ENCODE assay signal across 23 mouse cellular contexts in the genomic region with DNA sequence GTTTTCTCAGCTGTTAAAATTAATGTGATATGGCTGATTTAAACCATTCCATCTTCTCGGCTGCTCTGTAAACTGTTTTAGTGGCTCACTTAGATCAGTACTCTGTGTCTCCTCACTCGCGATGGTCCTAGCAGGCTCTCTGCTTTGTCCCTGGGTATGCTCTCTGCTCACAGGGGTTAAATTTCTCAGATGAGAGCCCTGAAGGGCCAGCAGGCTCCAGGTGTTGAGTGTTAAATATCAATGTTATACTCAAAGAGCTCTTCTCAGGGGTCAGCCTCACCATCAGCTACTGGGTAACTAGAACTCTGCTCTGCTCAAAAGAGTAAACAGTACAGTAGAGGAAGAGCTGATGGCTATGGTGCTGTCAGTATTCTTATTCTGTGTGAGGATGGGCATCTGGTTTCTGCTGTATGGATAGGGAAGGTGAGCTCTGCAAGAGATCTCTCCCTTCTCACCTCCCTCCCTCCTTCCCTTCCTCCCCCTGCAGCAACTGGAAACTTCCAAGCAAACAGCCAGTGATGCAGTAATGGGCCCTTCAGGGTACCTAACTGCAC. TPM values are rescaled to one million over a fixed set of nuclear protein-coding genes. Genes with fewer than 3 reads are reported as not detected.
DNase-seq lines count a peak whose midpoint lies in the region; ATAC-seq and TF ChIP-seq lines count a peak whose summit lies in the region.
"Had no signal": no experiment of that assay in that cellular context is flagged by ENCODE, and none has a peak within 500 bp of the region (broad histone marks: within the 10 kb centered on the region; RNA-seq: fewer than 3 reads in every experiment).

No protein-coding gene starts in this region.

- intact Hi-C loops in heart, postnatal 36 days (cut with DNase I) = no loop called here

- no peak for TF ChIP-seq CTCF in MEL (IDR thresholded peaks at IDR 0.05 in 2 of 3, conservative IDR thresholded peaks at IDR 0.05 in 1 of 3; ENCODE audit: control insufficient read depth in 1 of 3, insufficient read depth in 1 of 3, low read depth in 2 of 3, low read length in 3 of 3, poor library complexity in 1 of 3, severe bottlenecking in 1 of 3)
- TF ChIP-seq CTCF in bone marrow macrophage, adult 2 months (IDR thresholded peaks at IDR 0.05; ENCODE audit: low read depth, low read length) = no peak

- no peak overlapping the region for H3K4me3 ChIP-seq in heart, embryonic 12.5 days
- H3K4me3 ChIP-seq in kidney, embryonic 16.5 days (ENCODE audit: low read length) = no peak overlapping the region
- H3K4me3 ChIP-seq in MEL (ENCODE audit: control insufficient read depth in 1 of 2, insufficient read depth in 1 of 2, low read depth in 2 of 2, low read length in 2 of 2) = no peak overlapping the region
- no peak overlapping the region for H3K4me3 ChIP-seq in bone marrow macrophage, adult 2 months (ENCODE audit: insufficient read depth, low read length)
- H3K4me3 ChIP-seq in hindbrain, embryonic 13.5 days = no peak overlapping the region
- H3K4me3 ChIP-seq: hindbrain, embryonic 15.5 days; left cerebral cortex, adult 2 months; limb, embryonic 10.5 days; stomach, embryonic 15.5 days had no signal

- H3K9ac ChIP-seq in heart, embryonic 12.5 days = no peak overlapping the region
- H3K9ac ChIP-seq in kidney, embryonic 16.5 days (replicated peaks; ENCODE audit: low read length) = no peak overlapping the region
- no peak overlapping the region for H3K9ac ChIP-seq in MEL (ENCODE audit: control insufficient read depth, low read depth, low read length, poor library complexity, severe bottlenecking)
- no peak overlapping the region for H3K9ac ChIP-seq in hindbrain, embryonic 13.5 days
- H3K9ac ChIP-seq: hindbrain, embryonic 15.5 days; liver, embryonic 14.5 days; stomach, embryonic 15.5 days had no signal

- peak overlapping the region; percentile 32; the same call in 1 of the 2 replicates for H3K27ac ChIP-seq in heart, embryonic 12.5 days (ENCODE audit: poor library complexity, severe bottlenecking)
- no peak overlapping the region for H3K27ac ChIP-seq in kidney, embryonic 16.5 days (ENCODE audit: low read length)
- no peak overlapping the region for H3K27ac ChIP-seq in MEL (ENCODE audit: control insufficient read depth, low read depth, low read length)
- H3K27ac ChIP-seq in bone marrow macrophage, adult 2 months (ENCODE audit: insufficient read depth, low read depth, low read length) = peak overlapping the region; percentile 37
- no peak overlapping the region for H3K27ac ChIP-seq in hindbrain, embryonic 13.5 days
- H3K27ac ChIP-seq: hindbrain, embryonic 15.5 days; kidney, postnatal 0 days; left cerebral cortex, adult 2 months; limb, embryonic 10.5 days; liver, embryonic 14.5 days; stomach, embryonic 15.5 days had no signal

- no peak overlapping the region for H3K4me2 ChIP-seq in heart, embryonic 12.5 days
- no peak overlapping the region for H3K4me2 ChIP-seq in kidney, embryonic 16.5 days (replicated peaks; ENCODE audit: low read depth, low read length)
- H3K4me2 ChIP-seq in hindbrain, embryonic 13.5 days = no peak overlapping the region
- H3K4me2 ChIP-seq: hindbrain, embryonic 15.5 days; midbrain, embryonic 11.5 days; stomach, embryonic 15.5 days had no signal

- peaks cover 30% of the 10 kb centered on the region for H3K4me1 ChIP-seq in heart, embryonic 12.5 days (replicated peaks)
- H3K4me1 ChIP-seq in kidney, embryonic 16.5 days (ENCODE audit: insufficient read depth, low read length) = peaks cover 23% of the 10 kb centered on the region
- peaks cover 15 to 38% of the 10 kb centered on the region in 2 experiments for H3K4me1 ChIP-seq in MEL (ENCODE audit: control insufficient read depth in 1 of 2, insufficient read depth in 2 of 2, low read length in 2 of 2)
- peaks cover 40% of the 10 kb centered on the region for H3K4me1 ChIP-seq in bone marrow macrophage, adult 2 months (ENCODE audit: control insufficient read depth, insufficient read depth, low read length)
- peaks cover 4% of the 10 kb centered on the region; the same call in 1 of the 2 replicates for H3K4me1 ChIP-seq in hindbrain, embryonic 13.5 days (replicated peaks)

- no peak for TF ChIP-seq EP300 in MEL (IDR thresholded peaks at IDR 0.05; ENCODE audit: low read depth in 1 of 2, low read length in 2 of 2)

- H3K9me3 ChIP-seq in heart, embryonic 12.5 days (replicated peaks) = no peaks in the 10 kb centered on the region
- no peaks in the 10 kb centered on the region for H3K9me3 ChIP-seq in kidney, embryonic 16.5 days (ENCODE audit: low read length)
- H3K9me3 ChIP-seq in MEL (replicated peaks; ENCODE audit: insufficient read depth, low read length) = no peaks in the 10 kb centered on the region
- no peaks in the 10 kb centered on the region for H3K9me3 ChIP-seq in hindbrain, embryonic 13.5 days
- H3K9me3 ChIP-seq: hindbrain, embryonic 15.5 days; limb, embryonic 10.5 days; stomach, embryonic 15.5 days had no signal

- DNase-seq in heart, postnatal 36 days = no peak
- DNase-seq in kidney, postnatal 25 days = no peak
- peak; percentile 8 for DNase-seq in MEL (ENCODE audit: low read depth, low spot score)
- no peak for DNase-seq in layer of hippocampus, adult 8-10 months (ENCODE audit: low spot score in 2 of 2)
- DNase-seq: adrenal gland, postnatal 14 days; cerebellum, adult 11-12 months; cerebellum, postnatal 25 days; embryo, embryonic 11 days; layer of hippocampus, adult 9-11 months; lung, postnatal 14 days; retina, postnatal 1 day had no signal

- peaks cover 60% of the 10 kb centered on the region for H3K79me2 ChIP-seq in MEL (ENCODE audit: control insufficient read depth, insufficient read depth, low read length, poor library complexity)

- TF ChIP-seq POLR2A in MEL (IDR thresholded peaks at IDR 0.05; ENCODE audit: control insufficient read depth in 1 of 2, insufficient read depth in 1 of 2, low read depth in 1 of 2, low read length in 2 of 2, poor library complexity in 1 of 2) = no peak
- TF ChIP-seq POLR2A in bone marrow macrophage, adult 2 months (IDR thresholded peaks at IDR 0.05; ENCODE audit: borderline replicate concordance, low read depth, low read length) = no peak

- no peaks in the 10 kb centered on the region for H3K27me3 ChIP-seq in heart, embryonic 12.5 days (replicated peaks)
- H3K27me3 ChIP-seq in kidney, embryonic 16.5 days (ENCODE audit: insufficient read depth, low read length) = no peaks in the 10 kb centered on the region
- H3K27me3 ChIP-seq in MEL (ENCODE audit: control insufficient read depth in 1 of 2, insufficient read depth in 2 of 2, low read length in 2 of 2) = no peaks in the 10 kb centered on the region
- H3K27me3 ChIP-seq in hindbrain, embryonic 13.5 days = no peaks in the 10 kb centered on the region
- H3K27me3 ChIP-seq: hindbrain, embryonic 15.5 days; stomach, embryonic 15.5 days had no signal

- WGBS in heart, embryonic 12.5 days = 45% methylated on average over 3 of the region's 3 CpGs
- WGBS in kidney, embryonic 16.5 days = 50% methylated on average over 3 of the region's 3 CpGs
- WGBS in hindbrain, embryonic 13.5 days = 68% methylated on average over 3 of the region's 3 CpGs

- no peaks in the 10 kb centered on the region for H3K36me3 ChIP-seq in heart, embryonic 12.5 days
- H3K36me3 ChIP-seq in kidney, embryonic 16.5 days (ENCODE audit: insufficient read depth, low read length) = no peaks in the 10 kb centered on the region
- peaks cover 28 to 62% of the 10 kb centered on the region in 2 experiments for H3K36me3 ChIP-seq in MEL (ENCODE audit: control insufficient read depth in 1 of 2, insufficient read depth in 2 of 2, low read length in 2 of 2)
- no peaks in the 10 kb centered on the region for H3K36me3 ChIP-seq in hindbrain, embryonic 13.5 days
- H3K36me3 ChIP-seq: hindbrain, embryonic 15.5 days; limb, embryonic 10.5 days; stomach, embryonic 15.5 days had no signal

- ATAC-seq in heart, embryonic 12.5 days (ENCODE audit: insufficient number of reproducible peaks, low FRiP score) = no peak
- ATAC-seq in kidney, embryonic 16.5 days (ENCODE audit: low FRiP score, low TSS enrichment) = peak; percentile 73
- no peak for ATAC-seq in hindbrain, embryonic 13.5 days (ENCODE audit: low FRiP score)
- ATAC-seq: intestine, embryonic 16.5 days had no signal

- no peak for TF ChIP-seq RAD21 in MEL (IDR thresholded peaks at IDR 0.05; ENCODE audit: low read depth, low read length)

TF ChIP-seq in MEL, 35 proteins besides CTCF, POLR2A, EP300 and RAD21:
- TF ChIP-seq POLR2AphosphoS5 (IDR thresholded peaks at IDR 0.05; ENCODE audit: borderline replicate concordance, low read depth, low read length) = no peak
- TF ChIP-seq RCOR1 (IDR thresholded peaks at IDR 0.05; ENCODE audit: low read depth, low read length) = no peak
- TF ChIP-seq SIN3A (IDR thresholded peaks at IDR 0.05; ENCODE audit: low read length) = no peak
- TF ChIP-seq CHD1 (IDR thresholded peaks at IDR 0.05; ENCODE audit: low read depth, low read length) = no peak
- TF ChIP-seq MXI1 (IDR thresholded peaks at IDR 0.05; ENCODE audit: low read depth, low read length) = no peak
- no peak for TF ChIP-seq KAT2A (conservative IDR thresholded peaks at IDR 0.05; ENCODE audit: low read depth, low read length)
- no peak for TF ChIP-seq MAZ (IDR thresholded peaks at IDR 0.05; ENCODE audit: low read depth, low read length)

RNA-seq across cellular contexts. Expression of a gene that starts 44.7 kb away (rescaled TPM):
- polyA plus RNA-seq in heart, embryonic 12.5 days (2016; fragmentation: Nextera tagmentation; extraction: Ambion mirVana) = 77.4 and 78.4 TPM in 2 replicates
- 100 to 1,000 TPM; 195 to 217 TPM for total RNA-seq in heart, postnatal 36 days (2021)
- 83.6 and 88.5 TPM in 2 replicates for polyA plus RNA-seq in kidney, embryonic 16.5 days (2015; fragmentation: Nextera tagmentation; extraction: Ambion mirVana)
- total RNA-seq in MEL (2012; rRNA removed) = 323 and 341 TPM in 2 replicates
- polyA plus RNA-seq in MEL (2012; ENCODE audit: insufficient read depth in 1 of 2, insufficient read length in 2 of 2, low read depth in 1 of 2, low replicate concordance in 2 of 2, missing spikeins in 1 of 2) = 100 to 1,000 TPM; 250 to 371 TPM
- polyA plus RNA-seq in bone marrow macrophage, adult 2 months (2012; ENCODE audit: insufficient read depth, insufficient read length, missing spikeins) = 668 and 730 TPM in 2 replicates
- total RNA-seq in layer of hippocampus, adult 8-10 months (2022) = 100 to 1,000 TPM; 160 to 169 (median 162) TPM
- polyA plus RNA-seq in hindbrain, embryonic 13.5 days (2015; fragmentation: Nextera tagmentation; extraction: Ambion mirVana) = 46.9 and 49.9 TPM in 2 replicates

Comparison
In these comparisons a context has a peak if more than half of its experiments do, and no peak if none do; other contexts are left out.
1. H3K27ac ChIP-seq: peak in heart, embryonic 12.5 days (single experiment) and bone marrow macrophage, adult 2 months (single experiment); none in kidney, embryonic 16.5 days (single experiment), MEL (single experiment) and hindbrain, embryonic 13.5 days (single experiment).